ENCODE assay signal across 8 mouse cellular contexts in the genomic region with DNA sequence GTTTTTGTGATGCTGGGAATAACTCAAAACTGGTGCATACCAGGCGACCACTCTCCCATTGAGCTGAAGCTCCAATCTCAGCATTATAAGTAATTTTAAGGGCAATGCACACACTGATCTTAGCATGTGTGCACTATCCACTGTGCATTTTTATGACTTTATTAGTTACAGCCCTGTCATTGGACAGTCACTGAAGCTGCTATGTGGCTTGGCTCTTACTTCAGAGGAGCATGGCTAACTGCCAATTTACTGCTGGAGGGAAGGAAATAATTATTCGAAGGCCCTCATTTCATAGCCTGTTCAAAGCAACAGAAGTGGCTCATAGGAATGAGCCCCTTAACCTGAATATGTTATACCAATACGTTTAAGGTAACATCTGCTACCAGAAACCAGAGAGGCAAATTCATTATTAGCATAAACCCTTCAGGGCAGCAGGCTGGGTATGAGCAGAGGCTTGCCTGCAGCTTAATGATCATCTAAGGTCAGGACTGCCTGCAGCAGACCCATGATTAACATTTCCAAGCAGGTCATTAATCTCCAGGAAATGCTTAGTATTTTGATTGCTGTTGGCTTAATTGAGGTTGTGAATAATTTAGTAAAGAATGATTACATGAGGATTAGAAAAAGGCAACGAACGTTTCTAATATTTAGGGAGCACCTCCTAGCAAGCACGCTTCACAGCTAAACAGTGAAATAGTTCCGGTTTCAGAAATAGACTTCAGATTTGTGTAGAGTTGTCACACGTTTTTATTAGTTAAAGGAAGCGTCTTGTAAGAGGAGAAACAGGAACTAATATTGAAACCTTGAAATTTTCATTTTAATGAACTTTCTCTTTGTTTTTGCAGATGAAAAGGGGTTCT. TPM values are rescaled to one million over a fixed set of nuclear protein-coding genes. Genes with fewer than 3 reads are reported as not detected.
DNase-seq lines count a peak whose midpoint lies in the region; ATAC-seq and TF ChIP-seq lines count a peak whose summit lies in the region.

No protein-coding gene starts in this region.

- no peak overlapping the region for H3K4me3 ChIP-seq in CH12.LX (replicated peaks in 1 of 3; ENCODE audit: low read depth in 2 of 3, low read length in 2 of 3, poor library complexity in 1 of 3)
- no peak overlapping the region for H3K4me3 ChIP-seq in limb, embryonic 12.5 days (replicated peaks)
- no peak overlapping the region for H3K4me3 ChIP-seq in small intestine, adult 2 months (ENCODE audit: low read depth, low read length)
- H3K4me3 ChIP-seq in liver, postnatal 0 days (ENCODE audit: low read depth, low read length) = no peak overlapping the region

- ATAC-seq in cerebellum, adult (ENCODE audit: insufficient number of reproducible peaks, low FRiP score, low TSS enrichment) = 0 out of 2 replicates have a peak, but pooled peaks have one; percentile 10
- peak; percentile 92 for ATAC-seq in limb, embryonic 12.5 days (ENCODE audit: insufficient number of reproducible peaks, insufficient read depth, low FRiP score, low TSS enrichment, low read depth)
- ATAC-seq in liver, postnatal 0 days = no peak

- peak overlapping the region; percentile 45; the same call in 1 of the 2 replicates for H3K4me2 ChIP-seq in CH12.LX (ENCODE audit: insufficient read depth, low read depth, poor library complexity, severe bottlenecking)
- no peak overlapping the region for H3K4me2 ChIP-seq in limb, embryonic 12.5 days
- H3K4me2 ChIP-seq in liver, postnatal 0 days (ENCODE audit: low read depth, low read length) = no peak overlapping the region

- peaks cover 0 to 13% of the 10 kb centered on the region in 2 experiments; a peak in 2 of 4 replicates for H3K4me1 ChIP-seq in CH12.LX (ENCODE audit: control insufficient read depth in 1 of 2, insufficient read depth in 2 of 2)
- peaks cover 4% of the 10 kb centered on the region for H3K4me1 ChIP-seq in limb, embryonic 12.5 days (replicated peaks)
- no peaks in the 10 kb centered on the region; the same call in 1 of the 2 replicates for H3K4me1 ChIP-seq in small intestine, adult 2 months (ENCODE audit: control insufficient read depth, insufficient read depth, insufficient read length, low read length)
- H3K4me1 ChIP-seq in liver, postnatal 0 days (ENCODE audit: insufficient read depth) = peaks cover 2% of the 10 kb centered on the region; the same call in 1 of the 2 replicates

- WGBS in limb, embryonic 12.5 days = 18% methylated on average over 9 of the region's 9 CpGs
- 26% methylated on average over 9 of the region's 9 CpGs for WGBS in small intestine, adult 2 months
- WGBS in liver, postnatal 0 days (ENCODE audit: insufficient replicate concordance) = 38% methylated on average over 9 of the region's 9 CpGs

- no peak overlapping the region for H3K27ac ChIP-seq in CH12.LX (ENCODE audit: insufficient read depth, low read depth)
- H3K27ac ChIP-seq in limb, embryonic 12.5 days = 0 out of 2 replicates have a peak overlapping the region, but pooled peaks have one; percentile 20
- peak overlapping the region; percentile 12; the same call in 1 of the 2 replicates for H3K27ac ChIP-seq in small intestine, adult 2 months (ENCODE audit: insufficient read depth, low read depth, low read length)
- no peak overlapping the region for H3K27ac ChIP-seq in liver, postnatal 0 days (ENCODE audit: low read depth)

- no peaks in the 10 kb centered on the region for H3K79me2 ChIP-seq in CH12.LX (replicated peaks; ENCODE audit: control insufficient read depth, extremely low read depth, insufficient read depth, poor library complexity, severe bottlenecking)

- intact Hi-C loops in heart, postnatal 10 days (cut with DNase I) = no loop called here

- TF ChIP-seq CTCF in CH12.LX (conservative IDR thresholded peaks at IDR 0.05 in 1 of 2, IDR thresholded peaks at IDR 0.05 in 1 of 2; ENCODE audit: low read depth in 2 of 2, low read length in 2 of 2) = no peak
- no peak for TF ChIP-seq CTCF in small intestine, adult 2 months (IDR thresholded peaks at IDR 0.05; ENCODE audit: extremely low read depth, insufficient read length, insufficient replicate concordance, low read depth, low read length)
- no peak for TF ChIP-seq CTCF in liver, postnatal 0 days (IDR thresholded peaks at IDR 0.05; ENCODE audit: low read depth)

- no peak for TF ChIP-seq POLR2A in CH12.LX (IDR thresholded peaks at IDR 0.05; ENCODE audit: low read depth, low read length)
- TF ChIP-seq POLR2A in small intestine, adult 2 months (IDR thresholded peaks at IDR 0.05; ENCODE audit: low read depth, low read length) = no peak

- in situ Hi-C loops in CH12.LX (cut with MboI; ENCODE audit: low pct_ligation_motif_present, low pct_unique_long_range_greater_than_20kb, low sequenced_read_pairs) = no loop called here

- no peak for TF ChIP-seq RAD21 in CH12.LX (IDR thresholded peaks at IDR 0.05; ENCODE audit: low read depth, low read length)

- no peaks in the 10 kb centered on the region for H3K36me3 ChIP-seq in CH12.LX (replicated peaks in 1 of 2; ENCODE audit: control insufficient read depth in 1 of 2, insufficient read depth in 1 of 2, low read length in 1 of 2)
- 0 out of 2 replicates have a peak, but pooled peaks cover 5% of the 10 kb centered on the region for H3K36me3 ChIP-seq in limb, embryonic 12.5 days
- H3K36me3 ChIP-seq in small intestine, adult 2 months (ENCODE audit: control insufficient read depth, insufficient read depth, low read length) = no peaks in the 10 kb centered on the region
- H3K36me3 ChIP-seq in liver, postnatal 0 days (replicated peaks; ENCODE audit: insufficient read depth, low read length) = no peaks in the 10 kb centered on the region; the same call in 1 of the 2 replicates

- H3K27me3 ChIP-seq in CH12.LX (replicated peaks) = no peaks in the 10 kb centered on the region
- H3K27me3 ChIP-seq in limb, embryonic 12.5 days = no peaks in the 10 kb centered on the region
- no peaks in the 10 kb centered on the region for H3K27me3 ChIP-seq in small intestine, adult 2 months (ENCODE audit: control insufficient read depth, insufficient read depth, low read length)
- no peaks in the 10 kb centered on the region for H3K27me3 ChIP-seq in liver, postnatal 0 days (ENCODE audit: insufficient read depth, low read length)

- H3K9ac ChIP-seq in CH12.LX (ENCODE audit: insufficient read depth, low read depth) = no peak overlapping the region
- no peak overlapping the region for H3K9ac ChIP-seq in limb, embryonic 12.5 days (replicated peaks)
- no peak overlapping the region for H3K9ac ChIP-seq in liver, postnatal 0 days (replicated peaks)

- dilution Hi-C loops in CH12.LX (cut with MboI; ENCODE audit: extremely low pct_ligation_motif_present, extremely low pct_unique_long_range_greater_than_20kb, low sequenced_read_pairs) = no loop called here

- H3K9me3 ChIP-seq in CH12.LX (replicated peaks; ENCODE audit: low read length) = peaks cover 3% of the 10 kb centered on the region
- peaks cover 13% of the 10 kb centered on the region; the same call in 1 of the 2 replicates for H3K9me3 ChIP-seq in limb, embryonic 12.5 days
- H3K9me3 ChIP-seq in liver, postnatal 0 days (ENCODE audit: low read length) = 0 out of 2 replicates have a peak, but pooled peaks cover 5% of the 10 kb centered on the region

- 0 out of 2 replicates have a peak, but pooled peaks have one; percentile 7 for TF ChIP-seq EP300 in CH12.LX (IDR thresholded peaks at IDR 0.05; ENCODE audit: low read length)
- TF ChIP-seq EP300 in liver, postnatal 0 days (IDR thresholded peaks at IDR 0.05; ENCODE audit: low read depth) = no peak

- DNase-seq in cerebellum, postnatal 36 days = no peak
- peak; percentile 40 for DNase-seq in CH12.LX (ENCODE audit: extremely low read depth)
- DNase-seq in heart, postnatal 10 days = peak; percentile 43 to 52
- no peak for DNase-seq in liver, postnatal 0 days
- DNase-seq in frontal cortex, postnatal 10 days (ENCODE audit: low spot score in 2 of 2) = no peak

TF ChIP-seq in CH12.LX, 34 proteins besides CTCF, POLR2A, EP300 and RAD21:
- TF ChIP-seq BHLHE40 (IDR thresholded peaks at IDR 0.05; ENCODE audit: low read depth, low read length) = peak; percentile 73
- peak; percentile 23; the same call in 1 of the 2 replicates for TF ChIP-seq MYC (IDR thresholded peaks at IDR 0.05; ENCODE audit: low read depth, low read length)
- TF ChIP-seq ZMIZ1 (IDR thresholded peaks at IDR 0.05; ENCODE audit: low read depth, low read length) = no peak
- 0 out of 2 replicates have a peak, but pooled peaks have one; percentile 40 for TF ChIP-seq IRF4 (IDR thresholded peaks at IDR 0.05; ENCODE audit: low read depth, low read length)
- TF ChIP-seq POLR2AphosphoS2 (IDR thresholded peaks at IDR 0.05; ENCODE audit: low read depth, low read length) = no peak
- TF ChIP-seq ELF1 (IDR thresholded peaks at IDR 0.05; ENCODE audit: low read depth, low read length) = peak; percentile 47
- TF ChIP-seq HCFC1 (IDR thresholded peaks at IDR 0.05; ENCODE audit: low read depth, low read length) = no peak
- TF ChIP-seq TCF12 (IDR thresholded peaks at IDR 0.05; ENCODE audit: low read depth, low read length) = no peak

RNA-seq across cellular contexts. Expression of gene Spata9, which starts 25.4 kb away (rescaled TPM):
- total RNA-seq in CH12.LX (2012; rRNA removed) (not detected in 2 replicates), CH12.LX (2014; rRNA removed) (not detected in 2 replicates)
- 0.36 and 0.48 TPM in 2 replicates for polyA plus RNA-seq in CH12.LX (2012; ENCODE audit: insufficient read length, low read depth)
- total RNA-seq in heart, postnatal 10 days (2021) = not detected
- 0.47 and 0.85 TPM in 2 replicates for polyA plus RNA-seq in limb, embryonic 12.5 days (2016; fragmentation: Nextera tagmentation; extraction: Ambion mirVana)
- not detected in 2 replicates for polyA plus RNA-seq in small intestine, adult 2 months (2012; rRNA removed)
- 0.11 and 0.13 TPM in 2 replicates for polyA plus RNA-seq in liver, postnatal 0 days (2015; fragmentation: Nextera tagmentation; extraction: Ambion mirVana)

RNA-seq across cellular contexts. Expression of gene Rfesd, which starts 26.1 kb away (rescaled TPM):
- total RNA-seq in CH12.LX (2012; rRNA removed) (7.8 and 8.0 TPM in 2 replicates), CH12.LX (2014; rRNA removed) (15.9 and 17.7 TPM in 2 replicates)
- 9.7 and 13.5 TPM in 2 replicates for polyA plus RNA-seq in CH12.LX (2012; ENCODE audit: insufficient read length, low read depth)
- total RNA-seq in heart, postnatal 10 days (2021) = 10 to 100 TPM in 1 of 2 experiments, 1 to 10 TPM in 1; 9.5 to 10.3 TPM
- polyA plus RNA-seq in limb, embryonic 12.5 days (2016; fragmentation: Nextera tagmentation; extraction: Ambion mirVana) = 21.5 and 22.4 TPM in 2 replicates
- 1.5 and 2.0 TPM in 2 replicates for polyA plus RNA-seq in small intestine, adult 2 months (2012; rRNA removed)
- polyA plus RNA-seq in liver, postnatal 0 days (2015; fragmentation: Nextera tagmentation; extraction: Ambion mirVana) = 37.5 and 41.5 TPM in 2 replicates

RNA-seq across cellular contexts. Expression of gene Rhobtb3, which starts 48.7 kb away (rescaled TPM):
- total RNA-seq in CH12.LX (2012; rRNA removed) = 3.6 and 3.9 TPM in 2 replicates
- total RNA-seq in CH12.LX (2014; rRNA removed) = 3.4 and 4.2 TPM in 2 replicates
- polyA plus RNA-seq in CH12.LX (2012; ENCODE audit: insufficient read length, low read depth) = 1.6 and 2.0 TPM in 2 replicates
- 10 to 100 TPM; 23.9 to 25.9 TPM for total RNA-seq in heart, postnatal 10 days (2021)
- 80.1 and 80.9 TPM in 2 replicates for polyA plus RNA-seq in limb, embryonic 12.5 days (2016; fragmentation: Nextera tagmentation; extraction: Ambion mirVana)
- polyA plus RNA-seq in small intestine, adult 2 months (2012; rRNA removed) = 3.9 and 8.3 TPM in 2 replicates
- 2.4 and 2.7 TPM in 2 replicates for polyA plus RNA-seq in liver, postnatal 0 days (2015; fragmentation: Nextera tagmentation; extraction: Ambion mirVana)

Comparison
In these comparisons a context has a peak if more than half of its experiments do, and no peak if none do; other contexts are left out.
1. DNase-seq: peak in CH12.LX (single experiment) and heart, postnatal 10 days (2 of 2); none in cerebellum, postnatal 36 days (0 of 2), liver, postnatal 0 days (single experiment) and frontal cortex, postnatal 10 days (0 of 2).
2. H3K27ac ChIP-seq: peak in limb, embryonic 12.5 days (single experiment) and small intestine, adult 2 months (single experiment); none in CH12.LX (single experiment) and liver, postnatal 0 days (single experiment).